Mouse (Mus musculus): ENCODE results near the gene Arfrp1. TPM values are rescaled to one million over a fixed set of nuclear protein-coding genes. Genes with fewer than 3 reads are reported as not detected.

Arfrp1 gene
- total RNA-seq, 2 experiments from 2014 or later = 43.6 to 48.9 TPM

GRCm38 (mm10) chr2:181378701-181379100, 13.5 kb upstream of the Arfrp1 start:
- no peak for DNase-seq (ENCODE audit: low spot score in 2 of 2)

GRCm38 (mm10) chr2:181377230-181377629, 12.0 kb upstream of the Arfrp1 start:
- no peak for DNase-seq (ENCODE audit: low spot score in 2 of 2)

GRCm38 (mm10) chr2:181375787-181376186, 10.6 kb upstream of the Arfrp1 start:
- no peak for DNase-seq (ENCODE audit: low spot score in 2 of 2)

- no peak for DNase-seq (ENCODE audit: low spot score in 2 of 2)
Measured at GRCm38 (mm10) chr2:181370001-181370400, 4.8 kb upstream of the Arfrp1 start.

- DNase-seq (ENCODE audit: low spot score in 2 of 2) = no peak
Measured at GRCm38 (mm10) chr2:181365655-181366075, 461 bp upstream of the Arfrp1 start.

GRCm38 (mm10) chr2:181364487-181364859, 731 bp downstream of the Arfrp1 start:
- DNase-seq (ENCODE audit: low spot score in 2 of 2) = no peak

- DNase-seq (ENCODE audit: low spot score in 2 of 2) = no peak
Measured at GRCm38 (mm10) chr2:181363946-181364345, 1.3 kb downstream of the Arfrp1 start.

GRCm38 (mm10) chr2:181356780-181357179, 8.4 kb downstream of the Arfrp1 start:
- DNase-seq (ENCODE audit: low spot score in 2 of 2) = no peak

- no peak for DNase-seq (ENCODE audit: low spot score in 2 of 2)
Measured at GRCm38 (mm10) chr2:181342766-181343165, 22.4 kb downstream of the Arfrp1 start.

- no peak for DNase-seq (ENCODE audit: low spot score in 2 of 2)
Measured at GRCm38 (mm10) chr2:181340426-181340825, 24.8 kb downstream of the Arfrp1 start.

GRCm38 (mm10) chr2:181334023-181334422, 31.2 kb downstream of the Arfrp1 start:
- no peak for DNase-seq (ENCODE audit: low spot score in 2 of 2)

- no peak for DNase-seq (ENCODE audit: low spot score in 2 of 2)
Measured at GRCm38 (mm10) chr2:181332542-181332941, 32.7 kb downstream of the Arfrp1 start.

- DNase-seq (ENCODE audit: low spot score in 2 of 2) = no peak
Measured at GRCm38 (mm10) chr2:181326098-181326497, 39.1 kb downstream of the Arfrp1 start.

- DNase-seq (ENCODE audit: low spot score in 2 of 2) = no peak
Measured at GRCm38 (mm10) chr2:181322136-181322535, 43.1 kb downstream of the Arfrp1 start.

GRCm38 (mm10) chr2:181320103-181320499, 45.1 kb downstream of the Arfrp1 start:
- DNase-seq (ENCODE audit: low spot score in 2 of 2) = no peak

GRCm38 (mm10) chr2:181319248-181320102, 45.7 kb downstream of the Arfrp1 start, which contains the start of gene Rtel1:
Gene Rtel1 (plus strand): TSS chr2:181319739.
- peak; percentile 57 to 64 for DNase-seq (ENCODE audit: low spot score in 2 of 2)

- DNase-seq (ENCODE audit: low spot score in 2 of 2) = peak; percentile 53 to 55
Measured at GRCm38 (mm10) chr2:181314080-181314810, 51.0 kb downstream of the Arfrp1 start, which contains the start of gene Stmn3. Gene Stmn3 (minus strand): TSS chr2:181314500.

GRCm38 (mm10) chr2:181313344-181314079, 51.7 kb downstream of the Arfrp1 start:
- DNase-seq (ENCODE audit: low spot score in 2 of 2) = no peak

- DNase-seq (ENCODE audit: low spot score in 2 of 2) = no peak
Measured at GRCm38 (mm10) chr2:181313006-181313343, 52.2 kb downstream of the Arfrp1 start.

- DNase-seq (ENCODE audit: low spot score in 2 of 2) = no peak
Measured at GRCm38 (mm10) chr2:181312435-181312834, 52.8 kb downstream of the Arfrp1 start.

Measured in adrenal gland, postnatal 4 days (tissue).